Comparison of ENCODE assay signal across 8 mouse cellular contexts in genomic region chr15:84852457-84853070, GRCm38 (mm10). TPM values are rescaled to one million over a fixed set of nuclear protein-coding genes. Genes with fewer than 3 reads are reported as not detected.
DNase-seq lines count a peak whose midpoint lies in the region; ATAC-seq and TF ChIP-seq lines count a peak whose summit lies in the region.

No protein-coding gene starts in this region.

- no peaks in the 10 kb centered on the region for H3K9me3 ChIP-seq in lung, embryonic 14.5 days (ENCODE audit: low read depth, low read length)
- no peaks in the 10 kb centered on the region for H3K9me3 ChIP-seq in embryonic facial prominence, embryonic 10.5 days
- no peaks in the 10 kb centered on the region for H3K9me3 ChIP-seq in midbrain, postnatal 0 days (ENCODE audit: low read length)

- 22% methylated on average over 10 of the region's 10 CpGs for WGBS in lung, embryonic 14.5 days
- 9% methylated on average over 10 of the region's 10 CpGs for WGBS in lung, adult 2 months
- 23% methylated on average over 10 of the region's 10 CpGs for WGBS in embryonic facial prominence, embryonic 10.5 days
- 8% methylated on average over 10 of the region's 10 CpGs for WGBS in midbrain, postnatal 0 days

- H3K36me3 ChIP-seq in lung, embryonic 14.5 days (ENCODE audit: insufficient read depth), result no peaks in the 10 kb centered on the region
- H3K36me3 ChIP-seq in embryonic facial prominence, embryonic 10.5 days (replicated peaks), result no peaks in the 10 kb centered on the region; the same call in 1 of the 2 replicates
- H3K36me3 ChIP-seq in midbrain, postnatal 0 days (ENCODE audit: insufficient read depth, low read length), result no peaks in the 10 kb centered on the region

- H3K27ac ChIP-seq in lung, embryonic 14.5 days (ENCODE audit: low read depth), result 0 out of 2 replicates have a peak overlapping the region, but pooled peaks have one; percentile 6
- peak overlapping the region; percentile 94 for H3K27ac ChIP-seq in embryonic facial prominence, embryonic 10.5 days (replicated peaks)
- peak overlapping the region; percentile 80; the same call in 1 of the 2 replicates for H3K27ac ChIP-seq in midbrain, postnatal 0 days (ENCODE audit: low read depth, low read length)

- no peak overlapping the region for H3K9ac ChIP-seq in lung, embryonic 14.5 days
- H3K9ac ChIP-seq in midbrain, postnatal 0 days (replicated peaks; ENCODE audit: low read length, poor library complexity, severe bottlenecking), result no peak overlapping the region; the same call in 1 of the 2 replicates

- H3K27me3 ChIP-seq in lung, embryonic 14.5 days (ENCODE audit: insufficient read depth, low read length), result peaks cover 18% of the 10 kb centered on the region
- peaks cover 16% of the 10 kb centered on the region for H3K27me3 ChIP-seq in embryonic facial prominence, embryonic 10.5 days (replicated peaks; ENCODE audit: low read depth, poor library complexity, severe bottlenecking)
- no peaks in the 10 kb centered on the region for H3K27me3 ChIP-seq in midbrain, postnatal 0 days (ENCODE audit: insufficient read depth, low read length)

- peak overlapping the region; percentile 67 for H3K4me3 ChIP-seq in lung, embryonic 14.5 days (ENCODE audit: low read depth, low read length)
- no peak overlapping the region for H3K4me3 ChIP-seq in lung, adult 2 months (replicated peaks; ENCODE audit: extremely low read depth, low read depth, low read length)
- peak overlapping the region; percentile 85 for H3K4me3 ChIP-seq in embryonic facial prominence, embryonic 10.5 days
- peak overlapping the region; percentile 62 for H3K4me3 ChIP-seq in midbrain, postnatal 0 days (ENCODE audit: low read depth, low read length)

- peak; percentile 56 for DNase-seq in lung, embryonic 14.5 days
- no peak for DNase-seq in lung, adult 2 months
- DNase-seq in embryonic facial prominence, embryonic 10.5 days (ENCODE audit: low spot score), result no peak
- DNase-seq in heart, postnatal 10 days, result peak; percentile 58 to 72
- DNase-seq in kidney, postnatal 36 days, result peak; percentile 37 to 55
- DNase-seq in midbrain, postnatal 0 days (ENCODE audit: low spot score), result peak; percentile 54
- no peak for DNase-seq in spleen, adult 18-20 months
- no peak for DNase-seq in spleen, postnatal 36 days (ENCODE audit: low spot score in 2 of 2)

- no peak for TF ChIP-seq POLR2A in lung, adult 2 months (IDR thresholded peaks at IDR 0.05; ENCODE audit: borderline replicate concordance, extremely low read depth, low read depth, low read length)

- H3K4me2 ChIP-seq in lung, embryonic 14.5 days, result peak overlapping the region; percentile 91
- H3K4me2 ChIP-seq in midbrain, postnatal 0 days (ENCODE audit: low read depth, low read length, poor library complexity, severe bottlenecking), result peak overlapping the region; percentile 98

- TF ChIP-seq CTCF in lung, embryonic 14.5 days (IDR thresholded peaks at IDR 0.05; ENCODE audit: low read depth), result no peak
- TF ChIP-seq CTCF in lung, adult 2 months (IDR thresholded peaks at IDR 0.05; ENCODE audit: insufficient read depth, low read length), result no peak
- no peak for TF ChIP-seq CTCF in midbrain, postnatal 0 days (IDR thresholded peaks at IDR 0.05)

- no peak for ATAC-seq in lung, embryonic 14.5 days (ENCODE audit: insufficient read depth)
- ATAC-seq in midbrain, postnatal 0 days (ENCODE audit: low FRiP score), result no peak

- H3K4me1 ChIP-seq in lung, embryonic 14.5 days (ENCODE audit: insufficient read depth), result peaks cover 10% of the 10 kb centered on the region; the same call in 1 of the 2 replicates
- peaks cover 4% of the 10 kb centered on the region; the same call in 1 of the 2 replicates for H3K4me1 ChIP-seq in lung, adult 2 months (ENCODE audit: control insufficient read depth, insufficient read depth, low read length)
- H3K4me1 ChIP-seq in embryonic facial prominence, embryonic 10.5 days, result peaks cover 58% of the 10 kb centered on the region
- no peaks in the 10 kb centered on the region; the same call in 1 of the 2 replicates for H3K4me1 ChIP-seq in midbrain, postnatal 0 days (ENCODE audit: insufficient read depth, low read length)

- intact Hi-C loops in heart, postnatal 10 days (cut with DNase I), result no loop called here

RNA-seq across cellular contexts. Expression of gene Phf21b, which starts 3.3 kb away (rescaled TPM):
- polyA plus RNA-seq in lung, embryonic 14.5 days (2014; fragmentation: Nextera tagmentation; extraction: Ambion mirVana), result 0.88 and 1.8 TPM in 2 replicates
- 2.2 and 2.6 TPM in 2 replicates for polyA plus RNA-seq in lung, adult 2 months (2012; rRNA removed)
- polyA plus RNA-seq in embryonic facial prominence, embryonic 10.5 days (2016; fragmentation: Nextera tagmentation; extraction: Ambion mirVana), result 2.2 and 4.9 TPM in 2 replicates
- 1 to 10 TPM; 2.0 to 2.9 TPM for total RNA-seq in heart, postnatal 10 days (2021)
- total RNA-seq in midbrain, postnatal 0 days (2014; rRNA removed), result 11.7 and 14.2 TPM in 2 replicates
- polyA plus RNA-seq in midbrain, postnatal 0 days (2015; fragmentation: Nextera tagmentation; extraction: Ambion mirVana), result 1.1 and 1.4 TPM in 2 replicates

Comparison
In these comparisons a context has a peak if more than half of its experiments do, and no peak if none do; other contexts are left out.
1. DNase-seq: peak in lung, embryonic 14.5 days (single experiment), heart, postnatal 10 days (2 of 2), kidney, postnatal 36 days (2 of 2) and midbrain, postnatal 0 days (single experiment); none in lung, adult 2 months (single experiment), embryonic facial prominence, embryonic 10.5 days (single experiment), spleen, adult 18-20 months (0 of 2) and spleen, postnatal 36 days (0 of 2).
2. H3K27ac ChIP-seq: peak in every context shown above with its lines; median percentile 94 in embryonic facial prominence, embryonic 10.5 days; 80 in midbrain, postnatal 0 days; 6 in lung, embryonic 14.5 days.